Mouse (Mus musculus) neural tube, embryonic 11.5 days (tissue): ENCODE measurements around the gene Setd1a. TPM values are rescaled to one million over a fixed set of nuclear protein-coding genes. Genes with fewer than 3 reads are reported as not detected.

ENCODE experiments used
- ATAC-seq: fragments of 200-750 bp; cut with Nextera tagmentation; 2 replicates; pipeline ENCODE4 v1.8.0; 2017; ENCODE audit warnings: moderate number of reproducible peaks, mild to moderate bottlenecking, moderate TSS enrichment, moderate library complexity; ENCODE audit not compliant: insufficient read depth, low FRiP score, low TSS enrichment
- DNase-seq: peaks from one replicate; pipeline ENCODE4 v3.0.0-alpha.2; 2015; ENCODE audit warnings: low spot score
- H3K27ac ChIP-seq: fragments of 300-500 bp; sonication (generic); 2 replicates; pipeline ENCODE4 v1.5.1; 2014; ENCODE audit warnings: low read depth, mild to moderate bottlenecking, low read length
- H3K27me3 ChIP-seq: fragments of 300-500 bp; sonication (generic); 2 replicates; pipeline ENCODE4 v1.6.1; 2014; ENCODE audit warnings: mild to moderate bottlenecking, low read length, mixed read lengths; ENCODE audit not compliant: control insufficient read depth, insufficient read depth
- H3K36me3 ChIP-seq: fragments of 300-500 bp; sonication (generic); 2 replicates; pipeline ENCODE4 v1.6.1; 2014; ENCODE audit warnings: mild to moderate bottlenecking, low read length, moderate library complexity, mixed read lengths; ENCODE audit not compliant: control insufficient read depth, insufficient read depth
- H3K4me1 ChIP-seq: fragments of 300-500 bp; sonication (generic); 2 replicates; pipeline ENCODE4 v1.6.1; 2014; ENCODE audit warnings: low read length, mixed read lengths; ENCODE audit not compliant: control insufficient read depth, insufficient read depth
- H3K4me2 ChIP-seq: fragments of 300-500 bp; sonication (generic); 2 replicates; pipeline ENCODE4 v1.6.1; 2014; ENCODE audit warnings: low read depth, mild to moderate bottlenecking, moderate library complexity
- H3K4me3 ChIP-seq: fragments of 300-500 bp; sonication (generic); 2 replicates; pipeline ENCODE4 v1.5.1; 2014; ENCODE audit warnings: low read depth, low read length
- H3K9ac ChIP-seq: fragments of 300-500 bp; sonication (generic); 2 replicates; pipeline ENCODE4 v1.6.1; 2014; ENCODE audit warnings: mild to moderate bottlenecking, low read length
- H3K9me3 ChIP-seq: fragments of 300-500 bp; sonication (generic); 2 replicates; pipeline ENCODE4 v1.6.1; 2016; ENCODE audit warnings: low read length; ENCODE audit not compliant: control insufficient read depth
- WGBS: fragments of 180-500 bp; shearing (Covaris S2); extraction: QIAGEN DNeasy Blood & Tissue Kit; methylation state at CpG from one replicate; pipeline ENCODE4 v1.1.7; 2014; 5-methylcytosine and 5-hydroxymethylcytosine counted together
- polyA plus RNA-seq: library from polyadenylated mRNA; unstranded; fragments of >200 nt; fragmentation: Nextera tagmentation; extraction: Ambion mirVana; gene quantifications from 2 replicates; pipeline ENCODE4 v1.2.1, GENCODE M21; 2014

Gene Setd1a
- polyA plus RNA-seq, 1 experiment from 2014 or later: 28.5 TPM

- ATAC-seq: no peak
- 64% methylated on average over 6 of the region's 6 CpGs for WGBS
- Histone ChIP-seq H3K4me3 (no peak overlapping the region), H3K4me2 (no peak overlapping the region), H3K27me3 (no peaks in the 10 kb centered on the region), H3K9me3 (no peaks in the 10 kb centered on the region), H3K9ac (no peak overlapping the region), H3K27ac (no peak overlapping the region), H3K4me1 (no peaks in the 10 kb centered on the region; the same call in 1 of the 2 replicates), H3K36me3 (peaks cover 18% of the 10 kb centered on the region)
- no peak for DNase-seq
Measured at GRCm38 (mm10) chr7:127759716-127760115, 16.8 kb upstream of the Setd1a start.

GRCm38 (mm10) chr7:127760478-127760877 is 16.0 kb upstream of the Setd1a start:
- ATAC-seq (no peak), DNase-seq (no peak)
- no peak overlapping the region for H3K4me3 ChIP-seq
- no peak overlapping the region for H3K9ac ChIP-seq
- no peaks in the 10 kb centered on the region; the same call in 1 of the 2 replicates for H3K4me1 ChIP-seq
- 96% methylated on average over 3 of the region's 3 CpGs for WGBS
- no peak overlapping the region for H3K27ac ChIP-seq
- no peaks in the 10 kb centered on the region for H3K9me3 ChIP-seq
- no peaks in the 10 kb centered on the region for H3K27me3 ChIP-seq
- H3K36me3 ChIP-seq: peaks cover 18% of the 10 kb centered on the region
- H3K4me2 ChIP-seq: no peak overlapping the region

GRCm38 (mm10) chr7:127761026-127761425 is 15.4 kb upstream of the Setd1a start:
- 49% methylated on average over 7 of the region's 7 CpGs for WGBS
- H3K27ac ChIP-seq: no peak overlapping the region
- DNase-seq: peak; percentile 74
- peaks cover 21% of the 10 kb centered on the region for H3K36me3 ChIP-seq
- H3K27me3 ChIP-seq: no peaks in the 10 kb centered on the region
- no peak overlapping the region for H3K9ac ChIP-seq
- H3K4me1 ChIP-seq: no peaks in the 10 kb centered on the region; the same call in 1 of the 2 replicates
- H3K9me3 ChIP-seq: no peaks in the 10 kb centered on the region
- no peak overlapping the region for H3K4me3 ChIP-seq
- no peak overlapping the region for H3K4me2 ChIP-seq
- no peak for ATAC-seq

- no peaks in the 10 kb centered on the region for H3K27me3 ChIP-seq
- H3K36me3 ChIP-seq: peaks cover 29% of the 10 kb centered on the region
- ATAC-seq: no peak
Measured at GRCm38 (mm10) chr7:127763642-127764041, 12.8 kb upstream of the Setd1a start.

GRCm38 (mm10) chr7:127765756-127766155 is 10.7 kb upstream of the Setd1a start:
- DNase-seq: no peak
- Histone ChIP-seq H3K36me3 (peaks cover 29% of the 10 kb centered on the region), H3K27ac (no peak overlapping the region), H3K27me3 (no peaks in the 10 kb centered on the region), H3K9me3 (no peaks in the 10 kb centered on the region), H3K4me1 (peaks cover 13% of the 10 kb centered on the region), H3K9ac (no peak overlapping the region), H3K4me2 (no peak overlapping the region), H3K4me3 (no peak overlapping the region)
- ATAC-seq: no peak
- WGBS: 86% methylated on average over 2 of the region's 2 CpGs

More at GRCm38 (mm10) chr7:127763642-127764041, 12.8 kb upstream of the Setd1a start:
- no peak overlapping the region for H3K4me2 ChIP-seq
- no peak overlapping the region for H3K4me3 ChIP-seq
- no peak for DNase-seq
- no peak overlapping the region for H3K27ac ChIP-seq
- H3K9ac ChIP-seq: no peak overlapping the region
- H3K4me1 ChIP-seq: peaks cover 3% of the 10 kb centered on the region; the same call in 1 of the 2 replicates
- WGBS: 86% methylated on average over 4 of the region's 4 CpGs
- no peaks in the 10 kb centered on the region for H3K9me3 ChIP-seq

GRCm38 (mm10) chr7:127766851-127767609 is 9.4 kb upstream of the Setd1a start:
- H3K9me3 ChIP-seq: no peaks in the 10 kb centered on the region
- 82% methylated on average over 17 of the region's 17 CpGs for WGBS
- ATAC-seq: no peak
- H3K36me3 ChIP-seq: peaks cover 27% of the 10 kb centered on the region
- H3K27me3 ChIP-seq: no peaks in the 10 kb centered on the region
- DNase-seq: no peak
- H3K4me1 ChIP-seq: peaks cover 13% of the 10 kb centered on the region
- H3K4me2 ChIP-seq: no peak overlapping the region
- no peak overlapping the region for H3K27ac ChIP-seq
- no peak overlapping the region for H3K9ac ChIP-seq
- no peak overlapping the region for H3K4me3 ChIP-seq

- peaks cover 24% of the 10 kb centered on the region for H3K36me3 ChIP-seq
- no peaks in the 10 kb centered on the region for H3K9me3 ChIP-seq
- no peak overlapping the region for H3K4me2 ChIP-seq
- H3K27me3 ChIP-seq: no peaks in the 10 kb centered on the region
- H3K27ac ChIP-seq: no peak overlapping the region
- 93% methylated on average over 19 of the region's 19 CpGs for WGBS
- H3K9ac ChIP-seq: no peak overlapping the region
- no peak for DNase-seq
- H3K4me1 ChIP-seq: peaks cover 13% of the 10 kb centered on the region
- no peak overlapping the region for H3K4me3 ChIP-seq
- no peak for ATAC-seq
Measured at GRCm38 (mm10) chr7:127767671-127768345, 8.7 kb upstream of the Setd1a start.

- Histone ChIP-seq H3K9ac (no peak overlapping the region), H3K27ac (no peak overlapping the region), H3K4me3 (no peak overlapping the region), H3K4me2 (no peak overlapping the region; the same call in 1 of the 2 replicates), H3K4me1 (peaks cover 13% of the 10 kb centered on the region), H3K27me3 (no peaks in the 10 kb centered on the region), H3K9me3 (no peaks in the 10 kb centered on the region), H3K36me3 (peaks cover 21% of the 10 kb centered on the region)
- 52% methylated on average over 13 of the region's 13 CpGs for WGBS
- ATAC-seq (peak; percentile 45; the same call in 1 of the 2 replicates), DNase-seq (no peak)
Measured at GRCm38 (mm10) chr7:127768346-127768996, 8.0 kb upstream of the Setd1a start.
